Mouse (Mus musculus) lung, postnatal 0 days (tissue): ENCODE measurements around the gene Lrrc74a.

Source experiments
- CTCF ChIP-seq: IDR thresholded peaks from 2 replicates; pipeline ENCODE4 v1.5.1; 2016; ENCODE audit warnings: antibody characterized with exemption, mild to moderate bottlenecking
- EP300 ChIP-seq: IDR thresholded peaks from 2 replicates; pipeline ENCODE4 v1.6.1; 2016; ENCODE audit warnings: antibody characterized with exemption, mild to moderate bottlenecking, control low read depth

DNA sequence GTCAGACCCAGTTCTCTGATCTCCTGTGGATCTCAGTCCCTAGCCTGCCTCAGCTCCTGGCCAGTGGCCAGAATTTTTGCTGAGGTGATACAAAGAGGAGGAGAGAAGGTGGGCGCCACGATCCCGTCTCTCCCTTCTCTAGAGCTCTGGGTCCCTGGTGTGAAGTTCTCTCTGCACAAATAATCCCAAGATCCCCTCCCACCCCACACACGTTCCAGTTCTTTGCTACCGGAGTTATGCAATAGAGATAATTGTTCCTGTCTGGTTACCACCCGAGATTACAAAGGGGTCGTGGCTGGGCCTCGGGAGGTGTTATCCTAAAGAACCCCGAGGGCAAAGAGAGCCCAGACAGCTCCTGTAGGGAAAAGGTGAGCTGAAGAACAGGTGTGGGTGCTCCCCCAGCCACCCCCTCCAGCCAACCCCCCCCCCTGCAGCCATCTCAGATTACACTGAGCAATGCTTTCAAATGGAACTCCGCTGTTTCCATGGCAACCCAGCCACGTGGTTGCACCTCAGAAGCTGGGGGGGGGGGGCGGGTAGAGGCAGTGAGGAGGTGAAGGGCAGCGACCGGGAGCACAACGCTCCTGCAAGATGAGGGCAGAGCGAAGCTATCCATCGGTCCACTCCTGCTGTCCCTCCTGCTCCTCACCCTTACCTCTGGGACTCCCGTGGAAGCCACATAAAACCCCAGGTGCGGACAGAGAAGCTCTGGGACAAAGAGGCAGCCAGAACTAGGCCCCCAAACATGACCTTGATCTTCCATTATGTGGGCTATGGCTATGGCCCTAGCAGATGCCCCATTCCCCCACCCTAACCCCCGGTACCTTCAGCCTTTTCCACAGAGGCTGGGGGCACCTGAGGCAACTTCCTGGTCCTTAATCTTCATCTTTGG, 72.1 kb downstream of the Lrrc74a start:
- TF ChIP-seq CTCF = no peak
- TF ChIP-seq EP300 = no peak
